Mouse (Mus musculus) CD4-positive helper T cell, adult 2 months (primary cell): Measurements from ENCODE around the gene Peli1.

ENCODE experiments used
- DNase-seq: peaks from one replicate; pipeline ENCODE4 v3.0.0-alpha.2; 2012; ENCODE audit warnings: low read depth, missing footprints, low spot score

The Peli1 gene

GRCm38 (mm10) chr11:21091067-21091427 is at the start of gene Peli1:
TSS of gene Peli1 (plus strand) at chr11:21091291.
- peak; percentile 98 for DNase-seq

GRCm38 (mm10) chr11:21042590-21042989 is 48.5 kb upstream of the Peli1 start:
- no peak for DNase-seq

GRCm38 (mm10) chr11:21046188-21046587 is 44.9 kb upstream of the Peli1 start:
- DNase-seq, result no peak

DNA sequence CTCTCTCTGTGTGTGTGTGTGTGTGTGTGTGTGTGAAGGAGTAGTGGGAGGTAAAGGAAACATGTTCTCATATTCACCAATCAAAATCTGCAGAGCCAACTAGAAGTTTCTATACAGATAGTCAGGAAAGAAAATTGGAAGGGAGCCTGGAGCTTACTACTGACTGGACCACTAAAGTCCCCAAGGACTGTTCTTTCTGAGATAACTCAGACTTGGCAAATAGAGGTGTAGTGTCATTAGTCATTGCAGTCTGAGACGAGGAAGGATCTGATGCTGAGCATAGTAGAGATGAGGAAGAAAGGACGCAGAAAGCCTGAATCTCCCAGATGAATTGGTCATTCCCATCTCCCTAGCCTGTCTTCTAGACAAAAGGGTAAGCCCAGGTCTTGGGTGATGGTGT is 43.2 kb upstream of the Peli1 start:
- DNase-seq, result no peak

DNA sequence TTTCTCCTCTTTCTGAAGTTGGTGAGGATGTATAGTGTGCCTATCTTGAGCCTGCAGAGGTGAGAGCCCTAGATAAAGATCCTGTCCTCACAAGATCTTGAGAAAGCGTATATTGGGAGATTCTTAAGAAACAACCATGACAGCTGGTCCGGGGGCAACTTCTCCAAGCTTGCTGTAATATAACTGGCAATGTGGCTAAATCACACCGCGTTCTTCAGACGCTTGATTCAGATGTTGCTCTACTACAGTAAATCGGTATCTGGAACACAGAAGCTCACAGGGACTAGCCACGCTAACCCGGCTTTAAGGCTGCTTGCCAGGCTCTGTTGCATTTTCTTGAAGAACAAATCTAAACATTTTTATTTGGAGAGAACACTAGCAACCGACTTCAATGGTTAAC is 39.4 kb upstream of the Peli1 start:
- DNase-seq, result no peak

GRCm38 (mm10) chr11:21054587-21054986 is 36.5 kb upstream of the Peli1 start:
- no peak for DNase-seq

GRCm38 (mm10) chr11:21056109-21056850 is 34.8 kb upstream of the Peli1 start:
- DNase-seq, result no peak

- no peak for DNase-seq
Measured at GRCm38 (mm10) chr11:21057511-21058414, 33.3 kb upstream of the Peli1 start.

DNA sequence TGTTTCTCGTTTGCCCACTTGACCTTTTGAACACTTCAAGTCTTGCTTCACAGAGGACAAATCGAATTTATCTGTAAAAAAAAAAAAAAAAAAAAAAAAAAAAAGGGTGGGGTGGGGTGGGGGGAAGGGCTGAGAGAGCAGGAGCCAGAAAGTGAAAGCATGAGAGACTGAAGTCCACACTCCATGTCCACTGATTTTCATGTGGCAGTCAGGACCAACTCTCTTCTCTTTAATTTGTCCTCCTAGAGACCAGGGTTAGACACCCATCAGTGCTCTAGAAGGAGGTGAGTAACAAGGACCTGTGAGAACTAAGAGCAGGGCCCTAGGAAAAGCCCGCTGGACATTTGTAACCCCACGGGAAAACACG is 32.7 kb upstream of the Peli1 start:
- no peak for DNase-seq

- no peak for DNase-seq
Measured at GRCm38 (mm10) chr11:21060386-21061074, 30.6 kb upstream of the Peli1 start.

- no peak for DNase-seq
Measured at GRCm38 (mm10) chr11:21061075-21061403, 30.1 kb upstream of the Peli1 start.

GRCm38 (mm10) chr11:21061431-21061830 is 29.7 kb upstream of the Peli1 start:
- no peak for DNase-seq

DNA sequence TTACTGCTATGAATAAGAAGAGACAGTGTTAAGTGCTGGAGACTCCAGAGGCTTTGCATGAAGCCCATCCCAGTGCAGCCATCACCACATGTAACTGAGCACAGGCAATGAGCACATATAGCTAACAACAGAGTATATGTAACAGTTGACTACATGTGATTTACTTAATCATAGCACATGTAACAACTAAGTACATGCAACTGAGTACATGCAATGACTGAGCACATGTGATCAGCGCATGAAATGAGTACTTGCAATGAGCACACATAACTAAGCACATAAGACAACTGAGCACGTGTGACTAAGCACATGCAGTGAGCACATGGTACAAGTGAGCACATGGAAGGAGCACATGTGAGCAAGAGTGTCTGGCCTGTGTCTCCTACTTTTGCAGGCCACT is 29.0 kb upstream of the Peli1 start:
- no peak for DNase-seq

- DNase-seq, result no peak
Measured at GRCm38 (mm10) chr11:21063271-21063670, 27.8 kb upstream of the Peli1 start.

DNA sequence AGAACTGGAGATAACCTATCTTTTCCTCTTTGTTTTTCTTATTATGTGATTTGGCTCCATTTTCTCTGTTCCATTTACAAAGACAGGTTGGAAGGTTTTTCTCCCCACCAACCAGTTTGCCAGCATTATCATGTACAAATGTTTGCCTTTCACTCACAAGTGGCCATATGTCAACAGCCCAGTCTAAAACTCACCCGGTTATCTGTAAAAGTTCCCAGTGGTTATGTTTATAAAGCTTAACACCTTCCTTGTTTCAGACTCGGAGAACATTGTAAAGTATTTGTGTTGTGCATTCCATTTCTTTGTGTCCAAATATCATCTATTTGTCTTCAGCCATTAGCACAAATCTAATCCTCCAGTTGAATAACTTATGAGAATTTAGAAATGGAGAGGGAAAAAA is 11.7 kb upstream of the Peli1 start:
- no peak for DNase-seq

DNA sequence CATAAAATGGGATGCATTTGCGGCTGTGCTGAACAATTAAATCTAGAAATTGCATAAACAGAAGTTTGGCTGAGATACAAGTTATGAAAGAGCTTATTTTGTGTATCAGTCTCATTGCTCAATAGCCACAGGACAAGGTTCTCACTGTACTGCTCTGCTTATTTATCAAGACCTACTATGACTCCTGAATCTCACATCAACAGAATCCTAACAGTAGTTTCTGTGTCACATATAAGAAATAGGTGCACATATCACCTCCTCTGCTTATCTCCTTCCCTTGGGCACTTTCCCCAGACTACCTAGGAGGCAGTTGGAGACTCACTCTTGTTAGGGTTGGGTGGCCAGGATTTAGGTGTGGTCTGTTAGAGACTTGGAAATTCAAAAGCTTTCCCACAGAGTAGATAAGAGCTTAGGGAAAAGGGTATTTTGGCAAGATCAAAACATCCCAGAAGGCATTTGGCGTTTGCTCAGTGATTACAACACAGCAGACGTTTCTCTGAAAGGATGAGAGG is 11.2 kb upstream of the Peli1 start:
- DNase-seq, result no peak

- no peak for DNase-seq
Measured at GRCm38 (mm10) chr11:21081169-21081568, 9.9 kb upstream of the Peli1 start.

GRCm38 (mm10) chr11:21082711-21083110 is 8.4 kb upstream of the Peli1 start:
- peak; percentile 48 for DNase-seq

DNA sequence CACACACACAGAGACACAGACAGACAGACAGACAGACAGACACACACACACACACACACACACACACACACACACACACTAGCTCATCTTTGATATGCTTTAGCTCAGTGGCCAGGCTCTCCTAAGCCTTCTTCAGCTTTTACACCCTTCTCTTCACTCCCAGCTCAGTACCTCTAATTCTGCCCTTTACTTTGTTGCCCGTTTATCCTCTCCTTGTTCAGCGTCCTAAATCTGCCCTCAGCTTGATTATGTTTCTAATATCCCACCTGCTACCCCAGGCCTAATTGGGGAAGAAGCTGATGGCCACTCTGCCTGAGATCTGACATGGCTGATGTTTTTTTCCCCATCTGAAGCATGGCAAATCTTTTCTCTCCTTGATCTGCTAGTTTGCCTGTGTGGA is 2.7 kb upstream of the Peli1 start:
- no peak for DNase-seq

GRCm38 (mm10) chr11:21089571-21089970 is 1.5 kb upstream of the Peli1 start:
- no peak for DNase-seq

DNA sequence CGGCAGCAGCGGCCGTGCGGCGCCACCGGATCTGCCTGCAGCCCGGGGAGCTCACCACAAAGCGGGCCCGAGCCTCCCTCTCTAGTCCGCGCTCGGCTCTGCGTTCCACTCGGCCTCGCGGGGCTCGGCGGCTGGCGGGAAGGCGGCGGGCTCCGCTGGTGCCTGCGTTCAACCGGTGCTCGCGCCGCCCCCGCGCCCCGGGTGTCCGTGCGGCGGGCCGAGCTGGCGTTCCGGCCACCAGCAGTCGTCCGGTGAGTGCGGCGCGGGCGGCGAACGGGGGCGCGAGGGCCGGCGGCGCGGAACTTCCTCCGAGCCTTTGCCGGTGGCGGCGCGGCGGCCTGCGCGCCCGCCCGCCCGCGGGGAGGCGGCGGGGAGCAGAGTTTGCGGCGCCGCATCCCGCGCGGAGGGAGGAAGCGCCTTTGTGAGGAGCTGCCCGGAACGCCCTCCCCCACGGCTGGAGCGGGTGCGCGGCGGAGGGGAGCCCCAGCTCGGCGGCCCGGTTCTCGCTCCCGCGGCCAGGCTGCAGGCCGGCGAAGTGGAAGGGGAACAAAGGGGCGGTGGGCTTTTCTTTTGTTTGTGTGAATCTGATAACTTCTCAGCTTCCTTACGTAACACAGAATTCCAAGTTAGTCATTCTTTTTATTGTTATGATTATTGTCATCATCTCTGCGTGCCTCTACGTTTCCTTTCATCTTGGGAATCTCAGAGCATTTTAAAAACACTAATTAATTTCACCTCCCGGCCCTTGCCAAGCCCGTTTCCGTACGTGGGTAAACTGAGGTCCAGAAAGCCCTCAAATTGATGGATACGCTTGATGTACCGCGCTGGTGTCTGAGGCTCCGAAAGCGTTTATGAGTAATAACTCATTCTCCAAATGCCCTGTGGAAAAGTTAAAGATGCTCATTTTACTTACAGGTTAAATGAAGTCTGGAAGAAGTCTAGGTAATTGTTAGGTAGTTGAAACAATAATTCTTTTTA is 626 bp downstream of the Peli1 start:
- DNase-seq, result peak; percentile 73
